Mouse (Mus musculus): ENCODE measurements around the gene Bloc1s3. TPM values are rescaled to one million over a fixed set of nuclear protein-coding genes. Genes with fewer than 3 reads are reported as not detected.

Gene Bloc1s3
- polyA plus RNA-seq, 1 experiment from 2014 or later: 2.6 TPM

DNA sequence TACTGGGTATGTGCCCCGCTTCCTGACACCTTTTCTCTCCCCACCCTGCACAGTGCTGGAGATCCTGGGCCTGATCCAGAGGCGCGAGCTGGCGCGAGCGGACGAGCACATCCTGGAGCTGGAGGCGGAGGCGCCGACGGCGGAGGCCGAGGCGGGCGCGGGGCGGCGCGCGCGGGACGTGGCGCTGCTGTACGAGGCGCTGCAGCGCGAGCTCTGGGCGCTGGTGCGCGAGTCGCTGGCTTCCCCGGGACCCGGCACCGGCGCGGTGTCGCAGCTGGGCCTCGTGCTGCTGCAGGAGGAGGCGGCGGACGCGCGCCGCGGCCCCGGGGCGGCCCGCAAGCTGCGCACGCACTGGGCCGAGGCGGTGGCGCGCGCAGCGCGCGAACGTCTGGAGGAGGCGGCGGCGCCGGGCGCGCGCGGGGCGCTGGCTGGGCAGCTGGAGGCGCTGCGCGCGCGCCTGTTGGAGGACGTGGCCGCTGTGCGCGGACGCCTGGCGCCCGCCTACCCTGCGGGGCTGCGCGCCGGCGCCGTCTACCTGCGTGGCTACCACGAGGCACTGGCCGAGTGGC, 34.2 kb downstream of the Bloc1s3 start:
- H3K27me3 ChIP-seq (replicated peaks; ENCODE audit: insufficient read depth, low read length): peaks cover 18% of the 10 kb centered on the region; the same call in 1 of the 2 replicates
- peak overlapping the region; percentile 43 for H3K27ac ChIP-seq (ENCODE audit: low read length)
- peak; percentile 86 for DNase-seq (ENCODE audit: low spot score)
- peak overlapping the region; percentile 57 for H3K4me3 ChIP-seq (ENCODE audit: low read depth, low read length)
- 3% methylated on average over 60 of the region's 89 CpGs for WGBS
- TF ChIP-seq EP300 (IDR thresholded peaks at IDR 0.05) (no peak), CTCF (IDR thresholded peaks at IDR 0.05) (no peak)
- H3K9ac ChIP-seq (replicated peaks; ENCODE audit: low read depth): 0 out of 2 replicates have a peak overlapping the region, but pooled peaks have one; percentile 16
- peak; percentile 84 for ATAC-seq
- H3K4me1 ChIP-seq (ENCODE audit: insufficient read depth, low read depth, low read length): peaks cover 4% of the 10 kb centered on the region; the same call in 1 of the 2 replicates
- no peaks in the 10 kb centered on the region for H3K36me3 ChIP-seq (ENCODE audit: insufficient read depth, low read length)
- no peaks in the 10 kb centered on the region for H3K9me3 ChIP-seq (ENCODE audit: low read length)
- peak overlapping the region; percentile 88 for H3K4me2 ChIP-seq (replicated peaks; ENCODE audit: low read depth, low read length)

DNA sequence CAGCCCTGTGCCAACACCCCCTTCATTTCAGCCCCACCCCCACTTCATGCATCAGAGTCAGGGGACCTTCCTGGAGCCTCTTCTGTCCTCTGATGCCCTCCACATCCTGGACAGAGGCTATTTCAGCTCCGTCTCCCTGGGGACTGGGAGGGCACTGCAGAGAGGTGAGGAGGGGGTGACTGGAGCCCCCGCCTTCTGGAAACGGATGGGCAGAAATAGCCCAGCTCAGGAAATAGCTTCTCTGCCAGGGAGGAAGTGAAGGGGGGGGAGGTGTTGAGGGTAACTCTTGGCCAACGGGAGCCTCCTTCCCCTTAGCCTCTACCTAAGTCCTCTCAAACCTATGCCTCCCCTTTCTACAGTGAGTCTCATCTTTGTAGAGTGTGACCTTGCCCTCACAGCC, 35.8 kb downstream of the Bloc1s3 start:
- Histone ChIP-seq H3K4me3 (ENCODE audit: low read depth, low read length) (no peak overlapping the region), H3K27me3 (replicated peaks; ENCODE audit: insufficient read depth, low read length) (peaks cover 18% of the 10 kb centered on the region; the same call in 1 of the 2 replicates), H3K4me2 (replicated peaks; ENCODE audit: low read depth, low read length) (no peak overlapping the region), H3K36me3 (ENCODE audit: insufficient read depth, low read length) (no peaks in the 10 kb centered on the region), H3K9me3 (ENCODE audit: low read length) (no peaks in the 10 kb centered on the region), H3K4me1 (ENCODE audit: insufficient read depth, low read depth, low read length) (peaks cover 4% of the 10 kb centered on the region; the same call in 1 of the 2 replicates), H3K9ac (replicated peaks; ENCODE audit: low read depth) (no peak overlapping the region), H3K27ac (ENCODE audit: low read length) (no peak overlapping the region)
- ATAC-seq: peak; percentile 35
- peak; percentile 71 for TF ChIP-seq EP300 (IDR thresholded peaks at IDR 0.05)
- no peak for TF ChIP-seq CTCF (IDR thresholded peaks at IDR 0.05)
- peak; percentile 58 for DNase-seq (ENCODE audit: low spot score)
- WGBS: 8% methylated on average over 4 of the region's 4 CpGs

DNA sequence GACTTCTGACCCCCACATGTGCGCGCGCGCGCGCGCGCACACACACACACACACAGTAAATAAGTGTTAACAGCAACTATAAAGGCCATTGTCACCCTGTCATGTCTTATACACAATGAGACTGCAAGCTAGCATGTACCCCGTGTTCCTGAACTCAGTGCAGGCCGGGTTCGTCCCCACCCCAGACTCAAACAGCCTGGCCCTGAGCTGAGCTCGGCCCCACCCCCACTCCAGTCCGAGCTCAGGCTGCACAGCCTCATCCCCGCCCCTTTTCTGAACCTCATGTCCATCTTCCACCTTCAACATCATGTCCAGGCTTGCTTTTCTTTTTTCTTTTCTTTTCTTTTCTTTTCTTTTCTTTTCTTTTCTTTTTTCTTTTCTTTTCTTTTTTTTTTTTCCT, 37.9 kb downstream of the Bloc1s3 start:
- H3K4me1 ChIP-seq (ENCODE audit: insufficient read depth, low read depth, low read length): peaks cover 4% of the 10 kb centered on the region; the same call in 1 of the 2 replicates
- H3K27me3 ChIP-seq (replicated peaks; ENCODE audit: insufficient read depth, low read length): peaks cover 18% of the 10 kb centered on the region; the same call in 1 of the 2 replicates
- no peak overlapping the region for H3K27ac ChIP-seq (ENCODE audit: low read length)
- no peak overlapping the region for H3K4me3 ChIP-seq (ENCODE audit: low read depth, low read length)
- DNase-seq (ENCODE audit: low spot score): no peak
- H3K36me3 ChIP-seq (ENCODE audit: insufficient read depth, low read length): no peaks in the 10 kb centered on the region
- no peak overlapping the region for H3K4me2 ChIP-seq (replicated peaks; ENCODE audit: low read depth, low read length)
- TF ChIP-seq EP300 (IDR thresholded peaks at IDR 0.05): no peak
- no peak for TF ChIP-seq CTCF (IDR thresholded peaks at IDR 0.05)
- no peaks in the 10 kb centered on the region for H3K9me3 ChIP-seq (ENCODE audit: low read length)
- no peak for ATAC-seq
- no peak overlapping the region for H3K9ac ChIP-seq (replicated peaks; ENCODE audit: low read depth)
- 37% methylated on average over 14 of the region's 14 CpGs for WGBS

DNA sequence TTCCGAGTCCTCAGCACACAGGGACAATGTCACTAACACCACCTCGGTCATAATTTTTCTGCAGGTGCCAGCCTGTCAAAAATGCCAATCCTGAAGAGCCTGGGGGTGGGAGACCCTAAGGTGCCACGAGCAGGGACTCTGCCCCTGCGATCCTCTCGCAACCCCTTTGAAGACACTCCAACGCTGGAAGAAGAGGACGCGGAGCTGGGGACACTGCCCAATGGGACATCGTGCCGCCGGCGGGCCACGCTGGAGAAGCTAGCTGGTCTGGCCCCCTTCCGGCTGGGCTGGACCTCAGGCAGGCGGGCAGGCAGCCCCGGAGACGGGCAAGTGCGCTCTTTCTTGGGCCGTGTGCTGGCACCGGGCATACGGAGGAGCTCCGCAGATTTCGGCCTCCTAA, 38.8 kb downstream of the Bloc1s3 start:
- no peak overlapping the region for H3K4me3 ChIP-seq (ENCODE audit: low read depth, low read length)
- peaks cover 18% of the 10 kb centered on the region; the same call in 1 of the 2 replicates for H3K27me3 ChIP-seq (replicated peaks; ENCODE audit: insufficient read depth, low read length)
- no peak for TF ChIP-seq CTCF (IDR thresholded peaks at IDR 0.05)
- TF ChIP-seq EP300 (IDR thresholded peaks at IDR 0.05): no peak
- no peak overlapping the region for H3K27ac ChIP-seq (ENCODE audit: low read length)
- H3K36me3 ChIP-seq (ENCODE audit: insufficient read depth, low read length): no peaks in the 10 kb centered on the region
- ATAC-seq (no peak), DNase-seq (ENCODE audit: low spot score) (no peak)
- H3K9me3 ChIP-seq (ENCODE audit: low read length): no peaks in the 10 kb centered on the region
- H3K4me2 ChIP-seq (replicated peaks; ENCODE audit: low read depth, low read length): no peak overlapping the region
- H3K9ac ChIP-seq (replicated peaks; ENCODE audit: low read depth): no peak overlapping the region
- WGBS: 27% methylated on average over 22 of the region's 23 CpGs
- peaks cover 4% of the 10 kb centered on the region; the same call in 1 of the 2 replicates for H3K4me1 ChIP-seq (ENCODE audit: insufficient read depth, low read depth, low read length)

DNA sequence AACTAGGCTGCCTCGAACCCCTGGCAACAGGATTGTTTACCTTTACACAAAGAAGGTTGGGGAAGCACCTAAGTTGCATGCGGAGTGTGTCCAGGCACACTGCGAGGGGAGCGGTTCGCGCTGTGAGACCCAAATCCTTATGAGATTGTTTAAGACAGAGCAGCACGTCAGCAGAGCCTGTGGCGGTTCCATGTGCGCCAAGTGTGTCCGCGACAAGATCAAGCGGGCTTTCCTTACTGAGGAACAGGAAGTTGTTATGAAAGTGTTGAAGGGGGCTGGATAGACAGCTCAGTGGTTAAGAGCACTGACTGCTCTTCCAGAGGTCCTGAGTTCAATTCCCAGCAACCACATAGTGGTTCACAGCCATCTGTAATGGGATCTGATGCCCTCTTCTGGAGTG, 39.9 kb downstream of the Bloc1s3 start:
- Histone ChIP-seq H3K4me3 (ENCODE audit: low read depth, low read length) (no peak overlapping the region), H3K4me2 (replicated peaks; ENCODE audit: low read depth, low read length) (no peak overlapping the region), H3K9me3 (ENCODE audit: low read length) (no peaks in the 10 kb centered on the region), H3K4me1 (ENCODE audit: insufficient read depth, low read depth, low read length) (peaks cover under 1% of the 10 kb centered on the region; the same call in 1 of the 2 replicates), H3K27me3 (replicated peaks; ENCODE audit: insufficient read depth, low read length) (peaks cover 17% of the 10 kb centered on the region; the same call in 1 of the 2 replicates), H3K36me3 (ENCODE audit: insufficient read depth, low read length) (no peaks in the 10 kb centered on the region), H3K9ac (replicated peaks; ENCODE audit: low read depth) (no peak overlapping the region), H3K27ac (ENCODE audit: low read length) (no peak overlapping the region)
- 48% methylated on average over 12 of the region's 12 CpGs for WGBS
- ATAC-seq (no peak), DNase-seq (ENCODE audit: low spot score) (no peak)
- TF ChIP-seq EP300 (IDR thresholded peaks at IDR 0.05): no peak
- TF ChIP-seq CTCF (IDR thresholded peaks at IDR 0.05): no peak

DNA sequence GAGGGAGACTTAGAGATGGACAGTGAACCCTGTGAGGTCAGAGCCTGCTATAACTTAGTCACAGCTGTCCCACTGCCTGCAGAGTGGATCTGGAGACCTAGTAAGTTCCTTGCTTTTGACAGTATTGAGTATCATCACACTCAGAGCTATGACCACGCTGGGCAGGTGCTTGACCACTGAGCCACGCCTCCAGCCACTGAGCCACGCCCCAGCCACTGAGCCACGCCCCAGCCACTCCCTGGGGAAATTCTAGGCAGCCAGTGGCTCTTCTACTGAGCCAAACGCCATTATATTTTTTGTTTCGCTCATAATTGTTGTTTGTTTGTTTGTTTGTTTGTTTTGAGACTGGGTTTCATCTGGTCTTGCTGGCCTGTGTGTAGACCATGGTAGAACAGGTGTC, 40.5 kb downstream of the Bloc1s3 start:
- Histone ChIP-seq H3K9me3 (ENCODE audit: low read length) (no peaks in the 10 kb centered on the region), H3K4me2 (replicated peaks; ENCODE audit: low read depth, low read length) (no peak overlapping the region), H3K27ac (ENCODE audit: low read length) (no peak overlapping the region), H3K4me1 (ENCODE audit: insufficient read depth, low read depth, low read length) (no peaks in the 10 kb centered on the region), H3K4me3 (ENCODE audit: low read depth, low read length) (no peak overlapping the region), H3K9ac (replicated peaks; ENCODE audit: low read depth) (no peak overlapping the region), H3K27me3 (replicated peaks; ENCODE audit: insufficient read depth, low read length) (peaks cover 13% of the 10 kb centered on the region; the same call in 1 of the 2 replicates), H3K36me3 (ENCODE audit: insufficient read depth, low read length) (no peaks in the 10 kb centered on the region)
- DNase-seq (ENCODE audit: low spot score) (no peak), ATAC-seq (no peak)
- TF ChIP-seq EP300 (IDR thresholded peaks at IDR 0.05) (no peak), CTCF (IDR thresholded peaks at IDR 0.05) (no peak)
- WGBS: 33% methylated on average over 6 of the region's 6 CpGs
